Mouse (Mus musculus) CD4-positive helper T cell, adult 2 months (primary cell): ENCODE data around the gene Galnt14.

Experiments used
- DNase-seq: peaks from one replicate; pipeline ENCODE4 v3.0.0-alpha.2; 2012; ENCODE audit warnings: low read depth, missing footprints, low spot score

The Galnt14 gene

DNA sequence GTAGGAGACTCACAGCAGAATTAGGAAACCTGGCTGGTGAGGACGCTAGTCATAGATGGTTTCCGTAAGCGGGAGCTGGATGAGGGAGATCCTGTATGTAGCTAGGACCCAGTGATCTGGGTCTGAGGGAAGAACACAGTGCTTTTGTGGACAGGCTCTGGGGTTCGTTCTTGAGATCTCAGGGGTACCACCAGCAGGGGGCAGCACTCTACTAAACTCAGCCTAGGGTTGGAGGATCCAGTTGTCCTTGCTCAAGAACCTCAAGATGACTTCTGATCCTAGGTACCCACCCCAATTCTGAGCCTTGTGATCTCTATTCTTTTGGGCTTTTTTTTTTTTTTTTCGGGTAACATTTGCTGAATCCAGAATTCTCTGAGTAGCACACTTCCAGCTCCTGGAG lies 137.8 kb downstream of the Galnt14 start:
- DNase-seq: peak; percentile 58

DNA sequence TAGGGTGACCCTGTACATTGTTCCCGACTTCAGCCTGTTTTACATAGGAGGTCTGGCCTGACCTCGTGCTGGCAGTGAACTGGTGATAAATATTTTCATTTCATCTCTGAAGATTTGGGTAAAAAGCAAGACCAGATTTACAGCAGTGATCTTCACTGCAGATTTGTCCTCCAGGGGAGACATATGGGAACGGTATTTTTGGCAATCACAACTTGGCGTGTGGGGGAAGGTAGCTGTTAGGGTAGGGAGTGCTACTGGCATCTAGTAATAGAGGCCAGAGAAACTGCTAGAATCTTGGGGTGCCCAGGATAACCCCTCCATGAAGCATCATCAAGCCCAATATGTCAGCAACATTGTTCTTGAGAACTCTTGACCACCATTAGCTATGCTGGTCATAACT lies 138.3 kb downstream of the Galnt14 start:
- no peak for DNase-seq

DNA sequence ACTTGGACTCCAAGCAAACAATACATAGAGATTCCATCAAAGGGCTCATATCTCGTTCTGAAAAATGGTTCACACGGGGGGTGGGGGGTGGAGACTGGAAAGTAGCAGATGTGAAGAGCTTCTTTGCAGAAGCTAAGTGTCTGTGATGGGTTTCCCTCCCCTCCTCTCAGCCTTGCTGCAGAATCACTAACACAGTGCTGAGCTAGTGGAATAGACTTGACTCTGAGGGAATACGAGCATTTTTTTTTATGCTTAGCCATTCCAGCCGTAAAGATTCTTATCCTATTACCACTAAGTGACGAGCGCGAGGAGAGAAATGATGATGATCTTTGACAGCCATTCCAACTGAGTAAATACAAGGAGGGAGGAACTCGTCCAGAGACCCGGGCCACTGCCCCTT lies 142.0 kb downstream of the Galnt14 start:
- DNase-seq: no peak

DNA sequence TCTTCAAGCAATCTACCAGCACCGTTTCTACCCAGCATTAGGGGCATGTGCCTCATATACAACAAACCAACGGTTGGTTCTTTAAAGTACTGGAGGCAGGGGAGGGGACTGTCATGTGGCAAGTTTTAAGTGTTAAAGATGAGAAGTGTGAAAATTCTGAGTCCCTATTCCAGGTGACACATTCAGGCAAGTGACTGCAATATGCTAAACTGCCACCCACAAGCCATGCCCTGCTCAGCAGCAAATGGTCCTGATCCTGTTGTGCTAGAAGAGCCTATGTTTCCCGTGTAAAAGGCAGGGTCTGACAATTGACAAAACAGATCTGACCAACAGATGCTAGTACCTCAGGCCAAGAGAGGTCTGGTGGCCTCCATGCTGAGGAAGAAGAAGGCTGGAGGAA lies 149.1 kb downstream of the Galnt14 start:
- no peak for DNase-seq

DNA sequence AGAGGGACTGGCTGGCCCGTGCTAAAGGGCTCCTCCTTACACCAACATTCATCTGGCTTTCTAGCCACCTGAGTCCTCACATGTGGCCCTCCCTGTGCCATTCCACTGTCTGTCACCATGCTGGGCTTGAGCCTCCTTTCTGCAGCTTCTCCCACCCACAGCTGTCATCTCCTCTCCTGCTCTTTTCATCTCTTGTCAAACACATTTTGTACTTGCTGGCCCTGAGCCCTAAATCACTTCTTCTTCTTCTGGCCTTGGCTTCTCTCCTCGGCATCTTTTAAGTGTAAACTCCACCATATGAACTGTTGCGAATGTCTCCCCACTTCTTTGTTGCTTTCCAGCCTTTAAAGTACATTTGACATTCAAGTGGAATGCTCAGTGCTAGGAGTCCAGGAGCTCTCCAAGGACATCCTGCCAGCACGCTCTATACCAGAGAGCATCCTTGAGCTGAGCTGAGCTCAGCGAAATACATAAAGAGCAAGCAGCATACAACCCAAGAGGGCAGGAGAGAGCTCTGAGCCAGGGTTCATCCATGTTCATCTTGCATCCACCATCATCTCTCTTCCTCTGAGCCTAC lies 150.0 kb downstream of the Galnt14 start:
- no peak for DNase-seq

DNA sequence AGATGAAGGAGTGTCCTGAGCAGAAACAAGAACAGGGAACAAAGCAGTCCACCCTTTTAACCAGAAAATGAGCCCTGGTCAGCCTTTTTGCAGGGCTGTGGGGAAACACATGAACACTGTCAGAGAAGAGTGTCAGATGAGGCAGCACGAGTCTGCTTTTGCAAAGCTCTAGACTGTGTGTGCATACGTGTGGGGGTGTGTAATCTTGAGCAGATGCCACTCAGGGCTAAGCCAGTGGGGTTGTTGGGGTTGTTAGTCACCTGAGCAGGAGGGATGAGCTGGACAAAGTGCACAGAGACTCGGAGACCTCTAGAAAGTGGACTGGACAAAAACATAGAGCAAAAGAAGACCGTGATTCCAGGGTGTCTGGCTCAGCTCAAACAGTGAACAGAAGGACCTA lies 150.8 kb downstream of the Galnt14 start:
- DNase-seq: no peak

DNA sequence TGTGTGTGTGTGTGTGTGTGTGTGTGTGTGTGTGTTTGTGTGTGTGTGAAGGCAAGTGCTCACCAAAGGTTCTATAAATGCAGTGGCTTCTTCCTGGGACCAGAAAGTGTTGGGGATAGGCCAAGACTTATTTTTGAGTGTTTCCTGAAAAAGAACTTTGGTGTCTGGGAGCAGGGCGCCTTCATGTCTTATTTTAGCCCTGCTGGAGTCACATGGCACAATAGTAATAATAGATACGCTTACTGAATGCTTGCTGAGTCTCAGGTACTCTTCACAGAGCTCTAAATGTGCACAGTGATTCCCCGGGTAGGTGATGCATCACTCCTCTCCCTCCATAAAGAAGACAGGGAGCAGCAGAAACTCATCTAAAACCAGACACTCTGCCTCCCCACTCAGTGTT lies 153.2 kb downstream of the Galnt14 start:
- DNase-seq: no peak

DNA sequence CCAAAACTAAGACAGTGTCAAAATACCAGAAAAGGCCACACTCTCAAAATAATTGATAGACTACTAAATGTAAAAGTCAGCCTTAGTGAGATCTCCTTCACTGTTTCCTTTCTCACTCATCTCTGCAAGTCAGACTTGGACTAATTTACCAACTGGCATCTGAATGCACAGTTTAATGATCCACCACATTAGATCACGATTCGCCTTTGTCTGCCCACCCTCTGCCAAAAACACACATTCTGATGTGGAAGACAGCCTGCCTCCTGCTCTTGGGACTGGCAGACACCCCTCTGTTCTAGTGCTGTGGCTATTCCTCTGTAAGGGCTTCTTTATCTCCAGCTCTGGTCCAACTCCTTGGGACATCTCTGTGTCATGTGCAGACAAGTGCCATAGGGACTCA lies 153.8 kb downstream of the Galnt14 start:
- DNase-seq: no peak

DNA sequence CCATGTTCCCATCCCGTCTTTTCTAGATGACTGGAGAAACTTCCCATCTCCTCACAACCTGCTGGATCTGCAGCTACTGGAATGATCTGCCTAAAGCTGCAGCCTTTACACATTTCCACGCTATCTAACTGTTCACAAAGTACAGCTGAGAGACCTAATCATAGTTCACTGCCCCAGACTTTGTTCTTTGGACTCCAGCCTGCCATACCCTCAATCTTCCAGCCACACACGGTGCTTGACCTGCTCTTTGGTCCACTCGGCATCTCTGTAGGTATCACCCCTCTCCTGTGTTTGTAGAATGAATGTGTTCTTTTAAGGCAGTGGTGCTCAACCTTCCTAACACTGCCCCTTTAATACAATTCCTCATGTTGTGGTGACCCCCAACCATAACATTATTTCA lies 155.6 kb downstream of the Galnt14 start:
- no peak for DNase-seq

DNA sequence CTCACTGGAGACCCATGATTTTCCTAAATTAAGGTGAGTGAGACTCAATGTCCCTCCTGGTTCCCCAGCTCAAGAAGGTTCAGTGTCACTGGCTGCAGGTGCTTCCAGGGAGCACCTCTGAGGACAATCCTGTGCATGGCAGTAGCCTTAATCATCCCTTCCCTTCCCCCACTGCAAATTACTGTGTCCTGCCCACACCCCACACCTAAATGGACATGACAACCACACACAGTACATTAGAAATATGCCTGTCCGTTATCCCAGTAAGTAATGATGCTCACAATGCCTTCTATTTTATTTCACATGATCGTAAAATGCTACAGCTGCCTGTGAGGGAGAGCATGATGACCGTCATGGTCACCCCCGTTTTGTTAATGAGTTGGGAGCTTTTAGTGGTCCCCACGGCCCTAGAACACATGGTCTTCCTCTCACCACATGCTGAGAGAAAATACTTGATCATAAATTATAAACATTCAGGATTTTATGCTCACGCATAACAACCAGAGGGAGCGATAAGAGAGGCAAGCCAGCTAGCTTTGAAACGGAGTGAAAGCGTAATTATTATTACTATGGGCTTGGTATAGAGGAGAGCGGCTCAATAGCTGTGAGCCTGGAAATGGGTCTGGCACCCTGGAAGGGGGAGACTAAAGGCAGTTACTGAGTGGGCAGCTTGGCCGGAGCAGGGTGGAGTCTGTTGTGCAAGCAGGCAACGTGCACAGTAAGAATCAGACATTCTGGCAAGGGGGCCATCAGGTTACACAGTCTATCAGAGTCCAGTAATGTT lies 161.3 kb downstream of the Galnt14 start:
- no peak for DNase-seq

DNA sequence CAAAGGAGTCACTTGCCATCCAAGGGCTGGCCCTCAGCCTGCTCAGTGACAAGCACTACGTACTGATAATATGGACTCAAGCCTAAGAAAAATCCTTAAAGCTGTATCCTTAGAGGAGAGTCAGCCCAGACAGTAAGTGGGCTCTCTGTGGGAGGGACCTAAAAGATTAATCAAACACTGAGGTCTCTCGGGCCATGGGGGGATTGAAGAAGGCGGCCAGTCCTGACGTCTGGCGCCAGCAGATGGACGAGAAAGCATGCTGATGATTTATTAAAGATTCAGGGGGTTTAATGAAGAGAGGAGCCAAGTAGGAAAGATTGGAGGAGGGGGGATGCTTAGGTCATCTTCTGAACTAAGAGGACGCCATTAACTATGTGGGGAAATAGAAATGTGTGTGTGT lies 162.1 kb downstream of the Galnt14 start:
- DNase-seq: no peak

DNA sequence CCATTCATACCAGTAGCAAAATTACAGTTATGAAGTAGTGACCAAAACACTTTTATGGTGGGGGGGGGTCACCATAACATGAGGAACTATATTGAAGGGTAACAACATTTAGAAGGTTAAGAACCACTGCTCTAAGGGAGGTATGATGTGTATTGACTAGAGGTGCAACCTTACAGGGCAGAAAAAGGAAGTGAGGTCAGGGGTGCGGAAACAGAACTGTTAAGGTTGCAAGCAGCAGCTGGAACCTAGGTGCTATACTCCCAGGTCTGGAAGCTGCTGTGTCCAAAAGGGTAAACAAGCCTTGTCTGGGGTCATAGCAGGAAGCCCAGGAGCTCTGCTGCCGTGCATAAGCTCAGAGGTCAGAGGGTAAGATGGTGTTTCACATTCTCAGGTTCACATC lies 162.8 kb downstream of the Galnt14 start:
- no peak for DNase-seq

DNA sequence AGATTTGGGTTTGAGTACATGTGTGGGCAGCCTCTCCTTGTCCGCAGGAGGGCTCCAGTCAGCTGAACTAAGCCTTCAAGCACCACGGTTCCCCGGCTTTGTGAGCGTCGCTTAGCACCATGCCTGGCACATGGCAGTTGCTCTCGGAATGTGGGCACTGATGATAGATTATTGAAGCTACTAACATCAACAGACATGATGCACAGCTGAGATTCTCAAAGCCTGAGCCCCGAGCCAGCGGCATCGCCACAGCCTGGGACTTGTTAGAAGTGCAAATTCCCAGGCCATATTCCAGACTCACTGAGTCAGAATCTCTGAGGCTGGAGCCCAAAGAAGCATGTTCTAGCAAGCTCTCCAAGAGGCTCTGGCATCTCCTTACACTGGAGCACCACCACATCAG lies 168.3 kb downstream of the Galnt14 start:
- no peak for DNase-seq

DNA sequence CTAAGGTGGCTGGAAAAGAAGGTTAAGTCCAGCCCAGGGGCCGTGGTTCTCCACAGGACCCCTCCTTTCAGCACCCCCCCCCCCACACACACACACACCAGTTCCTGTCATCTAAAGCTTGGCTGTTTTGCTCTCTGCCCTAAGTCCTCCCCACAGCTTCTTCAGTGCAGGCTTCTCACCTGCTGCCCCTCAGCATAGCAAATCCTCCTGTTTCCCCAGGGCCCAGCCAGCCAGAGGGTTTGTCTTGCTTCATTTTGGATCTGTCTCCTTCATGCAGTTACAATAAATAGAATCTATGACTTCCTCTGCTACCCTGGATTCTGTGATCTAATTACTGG lies 169.1 kb downstream of the Galnt14 start:
- DNase-seq: no peak

DNA sequence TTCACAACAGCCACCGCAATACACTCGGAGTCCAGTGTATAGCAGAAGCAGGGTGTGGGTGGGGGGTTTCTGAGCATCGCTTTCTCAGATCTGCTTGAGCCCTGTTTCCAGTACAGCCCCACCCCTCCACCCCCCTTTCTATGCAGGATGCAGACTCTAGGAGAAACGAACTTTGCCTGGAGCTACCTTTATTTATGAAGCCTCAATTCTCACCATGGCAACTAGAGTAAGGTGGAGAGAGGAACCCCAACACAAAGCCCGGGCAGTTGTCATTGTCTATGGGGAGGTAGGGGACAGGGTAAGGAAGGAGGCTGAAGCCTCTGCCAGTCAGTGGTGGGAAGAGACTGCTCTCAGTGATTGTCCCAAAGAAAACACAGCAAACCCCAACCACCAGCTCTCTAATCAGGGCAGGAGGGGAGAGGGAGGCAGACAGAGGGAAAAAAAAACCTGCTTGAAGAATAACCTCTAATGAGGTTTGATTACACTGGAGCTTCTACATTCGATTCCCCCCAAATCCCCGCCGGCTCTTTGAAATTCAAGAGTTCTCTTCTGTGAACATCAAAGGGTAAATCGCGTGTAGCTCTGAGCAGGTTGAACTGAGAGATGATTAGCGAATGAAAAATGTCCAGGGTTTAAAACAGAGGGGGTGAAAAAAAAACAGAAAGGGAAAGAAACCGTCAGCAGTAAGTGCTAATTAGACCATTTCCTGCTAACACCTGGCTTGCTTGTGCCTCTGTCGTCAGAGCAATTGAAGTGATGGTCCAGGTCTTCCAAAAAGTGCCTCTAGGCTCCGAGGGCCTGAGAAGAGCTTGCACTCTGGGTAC lies 169.6 kb downstream of the Galnt14 start:
- DNase-seq: peak; percentile 34

DNA sequence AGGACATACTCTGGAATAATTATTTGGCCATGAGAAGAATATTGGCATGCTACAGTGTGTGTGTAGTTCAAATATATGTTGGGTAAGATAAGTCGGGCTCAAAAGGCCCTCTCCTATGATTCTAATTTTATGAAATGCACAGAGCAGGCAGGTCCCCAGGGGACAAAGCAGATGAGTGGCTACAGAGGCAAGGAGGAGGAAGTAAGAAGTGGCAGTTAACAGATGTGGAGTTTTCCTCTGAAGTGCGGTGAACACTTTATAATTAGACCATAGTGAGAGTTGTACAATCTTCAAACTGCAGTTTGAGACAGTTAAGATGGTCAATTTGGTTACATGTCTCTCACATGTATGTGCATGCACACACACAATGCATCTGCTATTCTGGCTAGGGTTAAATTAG lies 178.4 kb downstream of the Galnt14 start:
- no peak for DNase-seq

DNA sequence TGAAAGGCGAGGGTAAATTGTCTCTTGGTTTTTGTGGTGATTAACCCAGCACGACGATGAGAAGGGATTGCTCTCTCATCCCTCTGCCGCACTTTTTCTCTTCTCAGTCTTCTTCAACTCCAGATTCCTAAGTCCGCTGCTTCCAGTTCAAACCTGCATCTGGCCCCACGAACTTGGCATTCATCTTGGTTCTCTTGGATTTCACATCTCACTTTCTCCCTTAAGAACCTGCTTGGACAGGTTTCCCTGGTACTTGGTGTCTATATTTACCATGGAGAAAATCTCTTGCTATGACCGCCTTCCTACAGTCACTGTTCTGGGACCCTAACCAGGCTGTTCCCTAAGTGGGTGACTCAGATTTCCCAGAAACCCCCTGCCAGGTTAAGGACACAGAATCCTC lies 188.1 kb downstream of the Galnt14 start:
- DNase-seq: no peak

DNA sequence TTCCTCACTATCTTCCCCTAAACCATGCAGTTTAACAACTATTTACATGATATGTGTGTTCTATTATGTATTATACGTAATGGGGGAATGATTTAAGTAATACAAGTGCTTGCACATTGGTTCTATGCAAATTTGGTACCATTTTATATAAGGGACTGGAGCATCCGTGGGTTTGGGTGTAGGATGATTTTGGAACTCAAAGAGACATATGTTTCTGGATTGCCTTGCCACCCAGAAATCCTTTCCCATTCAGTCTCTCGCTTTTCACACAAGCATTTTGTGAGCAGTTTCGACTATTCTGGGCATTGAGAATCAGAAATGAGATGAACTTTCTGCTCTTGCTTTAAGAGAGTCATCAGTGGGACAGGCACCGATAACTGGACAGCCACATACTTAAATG lies 190.9 kb downstream of the Galnt14 start:
- no peak for DNase-seq

DNA sequence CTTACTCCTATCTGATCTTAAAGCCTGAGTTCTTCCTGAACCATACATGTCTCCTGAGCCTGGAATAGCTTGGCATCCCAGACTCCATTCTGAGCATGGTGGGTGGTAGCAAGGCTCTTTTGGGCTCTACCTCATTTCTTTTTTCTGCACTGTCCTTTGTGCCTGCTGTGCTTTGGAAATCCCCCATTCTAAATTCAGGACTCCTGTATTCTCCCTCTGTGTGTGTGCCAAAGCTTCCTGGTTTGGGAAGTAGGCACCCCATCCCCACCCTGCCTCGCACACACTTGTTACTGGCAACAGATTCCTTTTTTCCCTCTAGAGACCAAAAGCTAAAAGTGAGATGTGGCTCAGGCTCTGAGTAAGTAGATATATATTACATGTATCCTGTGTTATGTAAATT lies 191.9 kb downstream of the Galnt14 start:
- no peak for DNase-seq

DNA sequence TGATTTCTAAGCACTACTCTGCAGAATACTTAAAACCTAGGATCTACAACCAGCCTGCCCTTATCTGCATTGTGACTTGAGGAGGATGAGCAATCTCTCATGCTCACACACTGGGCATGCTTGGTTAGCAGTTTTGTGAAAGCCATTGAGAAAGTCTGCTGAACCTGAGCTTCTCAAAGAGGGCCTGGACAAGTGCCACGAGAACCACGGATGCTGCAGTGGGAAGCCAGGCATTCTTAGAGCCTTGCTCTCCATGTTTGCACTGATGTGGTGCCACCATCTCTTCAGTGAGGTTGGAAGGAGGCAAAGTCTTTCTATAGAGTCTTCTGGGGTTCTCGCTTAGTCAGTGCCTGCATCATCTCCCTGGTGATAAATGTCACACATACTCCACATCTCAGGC lies 194.7 kb downstream of the Galnt14 start:
- DNase-seq: no peak

DNA sequence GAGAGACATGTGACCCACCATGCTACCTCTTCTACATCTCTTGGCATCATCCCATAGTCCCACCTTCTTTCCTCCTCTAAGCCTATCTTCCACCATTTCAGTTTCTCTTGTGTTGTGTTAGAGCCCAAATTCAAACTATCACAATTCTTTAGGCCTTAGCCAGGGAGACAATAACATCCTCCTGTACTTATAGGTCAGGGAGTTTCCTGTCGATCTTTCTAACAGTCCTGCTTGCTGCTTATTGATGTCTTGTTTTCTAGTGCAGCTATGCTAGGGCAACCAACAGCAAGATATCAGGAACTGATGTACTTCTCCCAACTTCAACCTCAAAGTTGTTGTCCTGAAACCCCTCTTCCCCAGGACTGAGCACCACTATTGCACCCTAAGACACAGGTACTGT lies 195.4 kb downstream of the Galnt14 start:
- DNase-seq: no peak

DNA sequence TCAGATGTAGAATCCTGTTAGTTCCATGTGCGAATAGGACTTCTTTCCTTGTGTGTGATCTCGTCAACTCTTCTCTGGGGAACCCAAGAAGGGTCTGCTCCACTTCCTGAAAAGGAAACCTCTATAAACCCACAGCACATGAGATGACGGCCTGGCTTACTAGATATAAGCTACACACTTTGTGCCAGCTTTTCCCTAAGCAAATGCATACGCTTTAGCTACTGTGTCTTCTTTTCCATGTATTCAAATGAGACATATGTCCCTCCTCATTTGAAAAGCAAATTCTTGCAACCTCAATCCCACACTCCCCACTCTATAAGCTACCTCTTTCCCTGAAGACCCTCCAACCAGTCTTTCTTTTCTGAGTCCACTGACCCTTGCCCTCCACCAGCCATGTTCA lies 196.0 kb downstream of the Galnt14 start:
- DNase-seq: no peak

DNA sequence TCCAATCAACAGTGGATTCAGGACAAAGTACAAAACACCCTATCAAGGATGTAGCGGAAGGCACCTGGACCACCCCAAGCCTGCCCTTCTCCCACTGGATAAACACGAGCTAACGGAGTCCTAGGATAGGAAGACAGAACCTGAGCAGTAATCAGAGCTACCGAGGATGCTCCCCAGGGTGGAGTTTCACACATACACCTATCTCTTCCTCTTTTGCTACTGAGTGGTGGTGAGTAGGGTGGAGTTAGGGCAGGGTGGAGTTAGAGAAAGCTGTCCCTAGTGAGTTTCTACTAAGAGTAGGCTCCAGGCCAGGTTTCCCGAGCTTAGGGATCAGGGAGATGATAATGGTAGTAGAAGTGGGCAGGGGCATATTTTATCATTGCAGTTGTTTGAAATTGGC lies 197.4 kb downstream of the Galnt14 start:
- peak; percentile 28 for DNase-seq
